Mouse (Mus musculus) limb, embryonic 13.5 days (tissue): ENCODE data around the gene Il13. TPM values are rescaled to one million over a fixed set of nuclear protein-coding genes. Genes with fewer than 3 reads are reported as not detected.

Experiments
- ATAC-seq: fragments of 200-750 bp; cut with Nextera tagmentation; 2 replicates; pipeline ENCODE4 v1.8.0; 2017; ENCODE audit warnings: low read depth, moderate number of reproducible peaks, moderate TSS enrichment; ENCODE audit not compliant: low FRiP score
- H3K27ac ChIP-seq: fragments of 300-500 bp; sonication (generic); 2 replicates; pipeline ENCODE4 v1.5.1; 2015; ENCODE audit warnings: inconsistent platforms, mild to moderate bottlenecking, moderate library complexity
- H3K27me3 ChIP-seq: fragments of 300-500 bp; sonication (generic); 2 replicates; pipeline ENCODE4 v1.6.1; 2015; ENCODE audit warnings: mild to moderate bottlenecking, inconsistent platforms
- H3K36me3 ChIP-seq: fragments of 300-500 bp; sonication (generic); 2 replicates; pipeline ENCODE4 v1.6.1; 2015; ENCODE audit warnings: inconsistent platforms, mild to moderate bottlenecking, moderate library complexity
- H3K4me1 ChIP-seq: fragments of 300-500 bp; sonication (generic); 2 replicates; pipeline ENCODE4 v1.6.1; 2015; ENCODE audit warnings: inconsistent platforms
- H3K4me2 ChIP-seq: fragments of 300-500 bp; sonication (generic); replicated peaks from 2 replicates; pipeline ENCODE4 v1.6.1; 2015; ENCODE audit warnings: inconsistent platforms, mild to moderate bottlenecking, moderate library complexity
- H3K4me3 ChIP-seq: fragments of 300-500 bp; sonication (generic); 2 replicates; pipeline ENCODE4 v1.5.1; 2015; ENCODE audit warnings: moderate library complexity, mild to moderate bottlenecking, inconsistent platforms
- H3K9ac ChIP-seq: fragments of 300-500 bp; sonication (generic); 2 replicates; pipeline ENCODE4 v1.6.1; 2015; ENCODE audit warnings: mild to moderate bottlenecking, inconsistent platforms
- H3K9me3 ChIP-seq: fragments of 300-500 bp; sonication (generic); 2 replicates; pipeline ENCODE4 v1.6.1; 2016; ENCODE audit warnings: inconsistent platforms
- WGBS: fragments of 180-500 bp; shearing (Covaris S2); methylation state at CpG from one replicate; pipeline ENCODE4 v1.1.7; 2015; 5-methylcytosine and 5-hydroxymethylcytosine counted together
- polyA plus RNA-seq: library from polyadenylated mRNA; unstranded; fragments of >200 nt; fragmentation: Nextera tagmentation; extraction: Ambion mirVana; gene quantifications from 2 replicates; pipeline ENCODE4 v1.2.1, GENCODE M21; 2015

Il13 gene
- polyA plus RNA-seq = 0.15 TPM in 2 replicates

GRCm38 (mm10) chr11:53634556-53634955, at the start of gene Il13:
Gene Il13, minus strand, starts transcription at chr11:53634702.
- Histone ChIP-seq H3K9ac (no peak within 1 kb of the TSS), H3K36me3 (no peaks in the 10 kb centered on the region), H3K9me3 (no peaks in the 10 kb centered on the region), H3K27me3 (peaks cover 8% of the 10 kb centered on the region), H3K27ac (no peak within 1 kb of the TSS), H3K4me2 (no peak within 1 kb of the TSS), H3K4me1 (peaks cover 18% of the 10 kb centered on the region), H3K4me3 (no peak within 1 kb of the TSS)
- 90% methylated on average over 8 of the region's 8 CpGs for whole genome bisulfite sequencing
- no peak for ATAC-seq

- 91% methylated on average over 9 of the region's 9 CpGs for WGBS
- Histone ChIP-seq H3K4me2 (no peak overlapping the region), H3K27me3 (no peaks in the 10 kb centered on the region), H3K4me3 (no peak overlapping the region), H3K4me1 (no peaks in the 10 kb centered on the region), H3K27ac (no peak overlapping the region), H3K9me3 (no peaks in the 10 kb centered on the region), H3K36me3 (peaks cover 54% of the 10 kb centered on the region), H3K9ac (no peak overlapping the region)
- no peak for ATAC-seq
Measured at GRCm38 (mm10) chr11:53682994-53683530, 48.6 kb upstream of the Il13 start.

GRCm38 (mm10) chr11:53682170-53682569, 47.7 kb upstream of the Il13 start:
- Histone ChIP-seq H3K4me3 (no peak overlapping the region), H3K4me2 (no peak overlapping the region), H3K27me3 (no peaks in the 10 kb centered on the region), H3K36me3 (peaks cover 52% of the 10 kb centered on the region), H3K9me3 (no peaks in the 10 kb centered on the region), H3K27ac (no peak overlapping the region), H3K4me1 (no peaks in the 10 kb centered on the region), H3K9ac (no peak overlapping the region)
- no peak for ATAC-seq
- 89% methylated on average over 2 of the region's 2 CpGs for WGBS

GRCm38 (mm10) chr11:53681686-53682085, 47.2 kb upstream of the Il13 start:
- no peaks in the 10 kb centered on the region for H3K9me3 ChIP-seq
- H3K27ac ChIP-seq = no peak overlapping the region
- no peak for ATAC-seq
- H3K4me2 ChIP-seq = no peak overlapping the region
- no peaks in the 10 kb centered on the region for H3K27me3 ChIP-seq
- H3K36me3 ChIP-seq = peaks cover 56% of the 10 kb centered on the region
- WGBS = 88% methylated on average over 2 of the region's 2 CpGs
- H3K4me1 ChIP-seq = no peaks in the 10 kb centered on the region
- no peak overlapping the region for H3K4me3 ChIP-seq
- H3K9ac ChIP-seq = no peak overlapping the region

- Histone ChIP-seq H3K27ac (no peak overlapping the region), H3K9ac (no peak overlapping the region), H3K27me3 (no peaks in the 10 kb centered on the region), H3K4me3 (no peak overlapping the region), H3K36me3 (peaks cover 66% of the 10 kb centered on the region), H3K4me2 (no peak overlapping the region), H3K9me3 (no peaks in the 10 kb centered on the region), H3K4me1 (no peaks in the 10 kb centered on the region)
- no peak for ATAC-seq
- 92% methylated on average over 4 of the region's 4 CpGs for WGBS
Measured at GRCm38 (mm10) chr11:53680141-53680540, 45.6 kb upstream of the Il13 start.

- no peaks in the 10 kb centered on the region for H3K9me3 ChIP-seq
Measured at GRCm38 (mm10) chr11:53671414-53671813, 36.9 kb upstream of the Il13 start.

GRCm38 (mm10) chr11:53664091-53664490, 29.6 kb upstream of the Il13 start:
- Histone ChIP-seq H3K4me2 (no peak overlapping the region), H3K4me3 (no peak overlapping the region), H3K4me1 (0 out of 2 replicates have a peak, but pooled peaks cover 2% of the 10 kb centered on the region), H3K9ac (no peak overlapping the region), H3K27ac (no peak overlapping the region), H3K36me3 (peaks cover 49% of the 10 kb centered on the region), H3K9me3 (no peaks in the 10 kb centered on the region), H3K27me3 (no peaks in the 10 kb centered on the region)
- WGBS = 83% methylated on average over 5 of the region's 5 CpGs
- ATAC-seq = no peak

More at GRCm38 (mm10) chr11:53671414-53671813, 36.9 kb upstream of the Il13 start:
- no peak for ATAC-seq
- Histone ChIP-seq H3K4me2 (no peak overlapping the region), H3K27ac (no peak overlapping the region), H3K4me3 (no peak overlapping the region), H3K4me1 (no peaks in the 10 kb centered on the region), H3K36me3 (peaks cover 76% of the 10 kb centered on the region), H3K27me3 (no peaks in the 10 kb centered on the region), H3K9ac (no peak overlapping the region)
- 89% methylated on average over 4 of the region's 4 CpGs for WGBS

- Histone ChIP-seq H3K9me3 (no peaks in the 10 kb centered on the region), H3K4me1 (0 out of 2 replicates have a peak, but pooled peaks cover 2% of the 10 kb centered on the region), H3K27me3 (no peaks in the 10 kb centered on the region), H3K27ac (no peak overlapping the region), H3K4me2 (no peak overlapping the region), H3K9ac (no peak overlapping the region), H3K4me3 (no peak overlapping the region), H3K36me3 (peaks cover 42% of the 10 kb centered on the region)
- no peak for ATAC-seq
- 72% methylated on average over 14 of the region's 14 CpGs for whole genome bisulfite sequencing
Measured at GRCm38 (mm10) chr11:53662794-53663674, 28.5 kb upstream of the Il13 start.

- Histone ChIP-seq H3K4me2 (no peak overlapping the region), H3K27ac (no peak overlapping the region), H3K27me3 (no peaks in the 10 kb centered on the region), H3K4me3 (no peak overlapping the region), H3K9ac (no peak overlapping the region), H3K9me3 (no peaks in the 10 kb centered on the region), H3K4me1 (no peaks in the 10 kb centered on the region), H3K36me3 (peaks cover 33% of the 10 kb centered on the region)
- ATAC-seq = no peak
- WGBS = 85% methylated on average over 6 of the region's 6 CpGs
Measured at GRCm38 (mm10) chr11:53657828-53658227, 23.3 kb upstream of the Il13 start.

- Histone ChIP-seq H3K9ac (no peak overlapping the region), H3K27ac (no peak overlapping the region), H3K27me3 (no peaks in the 10 kb centered on the region), H3K4me3 (no peak overlapping the region), H3K4me1 (no peaks in the 10 kb centered on the region), H3K36me3 (peaks cover 37% of the 10 kb centered on the region), H3K9me3 (no peaks in the 10 kb centered on the region), H3K4me2 (no peak overlapping the region)
- no peak for ATAC-seq
- WGBS = 86% methylated on average over 8 of the region's 8 CpGs
Measured at GRCm38 (mm10) chr11:53657381-53657780, 22.9 kb upstream of the Il13 start.

GRCm38 (mm10) chr11:53656558-53657202, 22.2 kb upstream of the Il13 start:
- Histone ChIP-seq H3K4me3 (no peak overlapping the region), H3K36me3 (peaks cover 44% of the 10 kb centered on the region), H3K4me2 (no peak overlapping the region), H3K4me1 (no peaks in the 10 kb centered on the region), H3K9ac (no peak overlapping the region), H3K9me3 (no peaks in the 10 kb centered on the region), H3K27me3 (no peaks in the 10 kb centered on the region), H3K27ac (no peak overlapping the region)
- ATAC-seq = no peak
- WGBS = 92% methylated on average over 9 of the region's 9 CpGs

GRCm38 (mm10) chr11:53655043-53655442, 20.5 kb upstream of the Il13 start:
- WGBS = 88% methylated on average over 5 of the region's 5 CpGs
- Histone ChIP-seq H3K4me2 (no peak overlapping the region), H3K9ac (no peak overlapping the region), H3K27me3 (no peaks in the 10 kb centered on the region), H3K27ac (no peak overlapping the region), H3K9me3 (no peaks in the 10 kb centered on the region), H3K36me3 (peaks cover 53% of the 10 kb centered on the region), H3K4me1 (no peaks in the 10 kb centered on the region), H3K4me3 (no peak overlapping the region)
- no peak for ATAC-seq
